Mouse (Mus musculus) right cerebral cortex, adult 2 months (tissue): ENCODE results near the gene Slc15a3.
A peak's percentile ranks its signal among the peaks of the same experiment; 100 is the strongest.

ENCODE experiments used
- DNase-seq, 2 experiments: peaks; one replicate each; pipeline ENCODE4 v3.0.0; 2021 to 2022; ENCODE audit warnings: low spot score in 2 of 2

The Slc15a3 gene

GRCm38 (mm10) chr19:10869241-10869885 is 29.8 kb downstream of the Slc15a3 start:
- peak; percentile 85 to 91 for DNase-seq

GRCm38 (mm10) chr19:10869886-10870527 is 30.5 kb downstream of the Slc15a3 start, which contains the start of gene Tmem132a:
Gene Tmem132a (minus strand): TSS chr19:10869940.
- DNase-seq, result no peak

- DNase-seq, result no peak
These were observed 31.1 kb downstream of the Slc15a3 start for GRCm38 (mm10) chr19:10870676-10871075.

GRCm38 (mm10) chr19:10871328-10871961 is 31.9 kb downstream of the Slc15a3 start:
- no peak for DNase-seq

- DNase-seq, result no peak
These were observed 38.8 kb downstream of the Slc15a3 start for GRCm38 (mm10) chr19:10878201-10878837.

GRCm38 (mm10) chr19:10880085-10880974 is 40.8 kb downstream of the Slc15a3 start:
- no peak for DNase-seq

GRCm38 (mm10) chr19:10880975-10881425 is 41.5 kb downstream of the Slc15a3 start:
- no peak for DNase-seq

GRCm38 (mm10) chr19:10881426-10882154 is 42.1 kb downstream of the Slc15a3 start, which contains the start of gene Tmem109:
Gene Tmem109 (minus strand): TSS chr19:10882001.
- DNase-seq, result peak; percentile 91 to 93

GRCm38 (mm10) chr19:10892201-10892600 is 52.7 kb downstream of the Slc15a3 start:
- DNase-seq, result no peak

- peak; percentile 98 to 99 for DNase-seq
These were observed 55.5 kb downstream of the Slc15a3 start, which contains the start of gene Prpf19 for GRCm38 (mm10) chr19:10895016-10895528. Gene Prpf19 (plus strand): TSS chr19:10895231.

- no peak for DNase-seq
These were observed 56.2 kb downstream of the Slc15a3 start for GRCm38 (mm10) chr19:10895708-10896107.

GRCm38 (mm10) chr19:10896849-10897248 is 57.3 kb downstream of the Slc15a3 start:
- no peak for DNase-seq

- no peak for DNase-seq
These were observed 58.0 kb downstream of the Slc15a3 start for GRCm38 (mm10) chr19:10897491-10897890.

GRCm38 (mm10) chr19:10900315-10900714 is 60.8 kb downstream of the Slc15a3 start:
- no peak for DNase-seq

GRCm38 (mm10) chr19:10901046-10901445 is 61.5 kb downstream of the Slc15a3 start:
- no peak for DNase-seq

GRCm38 (mm10) chr19:10904512-10904911 is 65.0 kb downstream of the Slc15a3 start:
- DNase-seq, result no peak

GRCm38 (mm10) chr19:10904927-10905727 is 65.6 kb downstream of the Slc15a3 start:
- peak; percentile 53 to 68 for DNase-seq

- no peak for DNase-seq
These were observed 66.1 kb downstream of the Slc15a3 start for GRCm38 (mm10) chr19:10905728-10906000.

- DNase-seq, result peak; percentile 66 to 68
These were observed 68.4 kb downstream of the Slc15a3 start for GRCm38 (mm10) chr19:10907891-10908290.
